Mouse (Mus musculus) cerebellum, postnatal 25 days (tissue): Measurements from ENCODE around the gene Bhlhe40.

Experiments
- DNase-seq, 2 experiments: peaks; one replicate each; pipeline ENCODE4 v3.0.0; 2021; ENCODE audit warnings: mixed read lengths in 2 of 2

Bhlhe40 gene

GRCm38 (mm10) chr6:108694965-108695724 lies 34.7 kb downstream of the Bhlhe40 start:
- no peak for DNase-seq

DNA sequence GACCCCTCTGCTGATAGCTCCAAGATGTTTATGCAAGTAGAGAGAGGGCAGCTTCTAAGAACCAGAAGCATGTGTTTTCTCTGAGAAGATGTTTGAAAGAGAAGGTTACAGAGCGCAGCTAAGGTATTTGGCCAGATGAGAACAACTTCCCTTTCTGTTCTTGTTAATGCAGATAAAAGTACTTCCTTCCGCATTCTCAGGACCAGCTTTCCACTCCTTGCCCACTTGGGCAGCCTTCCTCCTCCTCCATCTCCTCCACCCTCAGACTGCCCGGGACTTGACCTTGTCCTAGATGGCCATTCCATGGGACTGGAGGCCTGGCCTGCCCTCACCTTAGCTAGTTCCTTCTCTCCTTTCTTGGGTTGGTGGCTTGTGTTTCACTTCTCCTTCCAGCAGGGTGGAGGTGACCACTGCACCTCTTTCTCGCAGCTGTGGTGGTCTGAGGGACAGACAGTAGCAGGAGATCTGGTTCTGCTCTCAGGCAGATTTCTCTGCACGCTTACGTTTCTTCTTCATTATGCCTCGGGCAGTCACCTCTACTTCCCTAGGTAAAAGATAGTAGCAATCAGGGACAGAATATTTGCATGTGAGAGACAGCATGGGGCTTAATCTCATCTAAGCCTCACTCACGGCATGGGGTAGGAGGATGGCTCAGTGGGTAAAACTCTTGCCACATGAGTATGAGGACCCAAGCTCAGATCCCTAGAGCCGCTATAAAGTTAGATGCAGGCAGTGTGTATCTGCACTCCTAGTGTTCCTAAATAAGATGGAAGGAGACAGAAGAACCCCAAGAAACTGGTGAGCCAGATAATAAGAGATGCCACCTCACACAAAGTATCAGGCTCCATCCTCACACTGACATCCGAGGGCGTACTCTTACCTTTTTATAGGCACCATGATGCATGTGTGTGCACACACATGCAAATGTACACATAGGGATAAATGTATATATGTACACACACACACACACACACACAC lies 35.7 kb downstream of the Bhlhe40 start:
- DNase-seq = no peak

DNA sequence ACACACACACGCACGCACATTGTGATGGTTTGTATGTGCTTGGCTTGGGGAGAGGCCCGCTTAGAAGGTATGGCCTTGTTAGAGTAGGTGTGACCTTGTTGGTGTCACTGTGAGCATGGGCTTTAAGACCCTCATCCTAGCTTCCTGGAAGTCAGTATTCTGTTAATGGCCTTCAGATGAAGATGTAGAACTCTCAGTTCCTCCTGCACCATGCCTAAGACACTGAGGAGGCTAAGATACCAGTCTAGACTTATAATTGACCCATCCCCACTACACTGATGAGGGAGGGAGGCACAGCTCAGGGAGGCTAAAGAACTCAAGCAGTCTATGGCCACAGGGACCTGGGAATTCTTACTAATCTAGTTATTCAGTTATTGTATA lies 36.4 kb downstream of the Bhlhe40 start:
- no peak for DNase-seq

DNA sequence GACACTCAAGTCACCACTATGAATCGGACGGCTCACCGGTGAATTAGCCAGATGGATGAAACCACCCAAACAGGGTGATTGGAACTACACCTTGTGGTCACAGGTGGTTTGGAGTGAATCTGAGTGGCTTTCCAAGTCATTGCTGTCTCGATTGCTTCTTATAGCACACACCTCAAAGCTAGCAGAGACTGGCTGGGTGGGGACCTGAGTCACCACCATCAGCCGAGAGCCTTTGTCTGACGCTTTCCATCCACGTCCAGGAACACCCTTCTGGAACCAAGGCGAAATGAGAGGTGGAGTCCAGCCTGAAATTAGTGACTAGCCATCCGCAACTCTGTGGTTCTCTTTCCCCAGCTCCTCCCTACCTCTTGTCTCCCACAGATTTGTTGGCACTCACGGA lies 36.9 kb downstream of the Bhlhe40 start:
- DNase-seq = no peak

DNA sequence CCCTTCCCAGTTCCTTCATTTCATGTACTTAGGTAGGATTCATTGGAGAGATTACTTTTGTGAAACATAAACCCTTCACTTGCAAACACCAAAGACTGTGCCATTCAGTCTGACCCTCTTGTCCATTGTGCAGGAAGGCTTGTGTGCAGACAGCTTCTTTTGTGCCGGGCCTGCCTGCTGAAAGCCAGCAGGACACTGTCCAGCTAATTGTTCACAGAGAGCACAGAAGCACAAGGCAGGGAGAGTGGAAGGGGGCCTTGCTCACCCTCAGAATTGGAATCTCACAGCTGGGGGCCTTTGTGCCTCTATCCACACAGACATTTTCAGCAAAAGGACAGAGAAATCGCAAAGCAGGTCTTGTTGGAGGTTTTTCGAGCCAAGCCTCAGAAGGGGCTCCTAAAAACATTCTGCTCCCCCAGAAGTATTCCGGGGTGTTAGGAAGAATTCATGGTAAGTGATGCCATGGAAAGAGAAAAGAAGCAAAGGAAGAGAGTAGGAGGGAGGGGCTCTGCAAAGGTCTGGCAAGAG lies 38.0 kb downstream of the Bhlhe40 start:
- DNase-seq = no peak

DNA sequence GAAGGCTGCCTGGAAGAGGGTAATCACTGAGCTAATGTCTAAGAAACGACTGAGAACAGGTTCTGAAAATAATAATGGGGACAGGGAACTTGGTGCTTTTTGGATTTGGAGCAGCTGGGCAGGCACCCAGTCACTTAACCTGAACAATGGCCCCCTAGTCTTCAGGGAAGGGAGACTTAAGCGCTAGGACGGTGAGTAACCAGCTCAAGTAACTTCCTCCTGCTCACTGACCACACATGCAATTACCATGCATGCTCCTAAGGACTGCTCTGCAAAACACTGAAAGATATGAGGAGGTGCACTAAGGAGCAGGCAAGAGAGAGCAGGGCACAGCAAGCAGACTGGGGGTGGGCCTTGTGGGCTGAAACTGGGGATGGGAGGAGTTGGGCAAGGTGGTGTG lies 39.2 kb downstream of the Bhlhe40 start:
- DNase-seq = no peak

DNA sequence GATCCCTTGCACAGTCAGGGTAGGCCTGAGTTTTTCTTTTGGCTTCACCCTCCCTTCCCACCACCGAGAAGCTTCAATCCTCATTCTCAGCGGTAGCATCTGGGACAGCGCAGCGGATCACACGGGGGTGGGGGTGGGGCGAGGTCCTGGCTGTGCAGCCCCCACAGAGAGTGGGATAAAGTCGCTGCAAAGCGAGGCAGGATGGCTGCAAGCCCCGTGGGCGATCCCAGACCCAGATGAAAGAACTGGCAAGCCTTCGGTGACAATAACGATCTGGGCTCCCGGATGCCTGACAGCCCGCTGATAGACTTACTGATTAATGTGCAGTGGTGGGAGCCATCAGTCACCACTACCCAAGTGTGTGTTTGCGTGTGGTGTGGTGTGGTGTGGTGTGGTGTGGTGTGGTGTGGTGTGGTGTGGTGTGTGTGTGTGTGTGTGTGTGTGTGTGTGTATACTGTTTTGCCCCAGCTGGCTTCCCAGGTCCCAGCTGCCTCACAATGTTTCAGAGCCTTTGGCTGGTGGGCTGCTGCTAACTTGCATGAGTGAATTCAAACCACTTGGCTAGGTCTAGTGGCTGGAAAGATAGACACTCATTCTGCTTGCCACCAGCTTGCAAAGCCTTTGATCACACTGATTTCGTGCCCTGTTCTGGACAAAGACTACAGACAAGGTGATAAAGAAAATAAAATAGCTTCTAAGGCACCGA lies 40.4 kb downstream of the Bhlhe40 start:
- DNase-seq = no peak

DNA sequence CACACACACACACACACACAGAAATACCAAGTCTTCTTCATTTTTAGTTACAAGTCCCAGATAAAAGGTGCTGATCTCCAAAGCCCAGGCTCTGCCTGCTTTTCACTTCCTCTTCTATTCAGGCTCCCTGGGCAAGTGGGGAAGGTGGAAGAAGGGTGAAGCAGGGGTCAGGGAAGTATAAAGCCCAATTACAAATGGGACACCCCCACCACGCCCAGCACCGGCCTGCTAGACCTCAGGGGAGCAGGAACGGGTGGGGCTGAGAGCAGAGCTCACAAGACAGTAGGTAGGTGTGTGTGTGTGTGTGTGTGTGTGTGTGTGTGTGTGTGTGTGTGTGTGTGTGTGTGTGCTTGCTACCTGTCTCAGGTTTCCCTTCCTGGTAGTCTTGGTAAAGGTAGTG lies 42.2 kb downstream of the Bhlhe40 start:
- DNase-seq = no peak

- DNase-seq = no peak
Measured at GRCm38 (mm10) chr6:108703085-108703484, 42.7 kb downstream of the Bhlhe40 start.

DNA sequence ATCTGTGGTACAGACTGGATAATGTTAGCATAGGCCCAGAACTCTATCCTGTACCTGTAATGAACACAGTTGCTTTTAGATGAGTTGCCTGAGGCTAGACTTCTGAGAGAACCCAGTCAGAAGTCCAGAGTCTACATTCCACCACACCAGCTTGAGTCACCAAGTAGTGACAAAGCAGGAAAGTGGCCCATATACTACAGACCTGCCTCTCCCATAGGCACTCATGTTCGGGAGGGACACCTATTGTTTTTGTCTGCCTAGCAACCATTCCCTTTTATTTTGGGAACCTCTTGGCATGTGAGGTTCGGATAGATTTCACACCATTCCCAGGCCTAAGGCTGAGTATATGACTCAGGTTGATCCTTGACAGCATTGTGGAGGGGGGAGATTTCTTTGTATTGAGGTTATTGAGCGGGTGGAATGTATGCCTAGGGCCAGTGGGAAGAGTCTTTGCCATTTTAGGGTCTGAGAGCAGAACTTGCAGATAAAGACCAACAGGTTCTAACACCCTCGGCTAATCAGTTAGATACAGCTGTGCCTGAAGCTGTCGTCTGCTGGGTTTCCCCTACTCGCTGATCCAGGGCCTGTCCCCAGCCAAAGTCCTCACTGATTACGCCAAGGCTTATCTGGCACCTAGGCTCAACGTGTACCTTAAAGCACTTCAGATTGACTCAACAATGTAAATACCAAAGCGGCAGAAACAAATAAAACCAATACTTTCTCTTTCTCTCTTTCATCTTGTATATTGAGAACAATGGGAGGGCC lies 44.1 kb downstream of the Bhlhe40 start:
- no peak for DNase-seq

GRCm38 (mm10) chr6:108705957-108706356 lies 45.5 kb downstream of the Bhlhe40 start:
- DNase-seq = peak; percentile 68 to 76

GRCm38 (mm10) chr6:108706994-108707645 lies 46.7 kb downstream of the Bhlhe40 start:
- DNase-seq = no peak

GRCm38 (mm10) chr6:108709131-108709470 lies 48.7 kb downstream of the Bhlhe40 start:
- no peak for DNase-seq

DNA sequence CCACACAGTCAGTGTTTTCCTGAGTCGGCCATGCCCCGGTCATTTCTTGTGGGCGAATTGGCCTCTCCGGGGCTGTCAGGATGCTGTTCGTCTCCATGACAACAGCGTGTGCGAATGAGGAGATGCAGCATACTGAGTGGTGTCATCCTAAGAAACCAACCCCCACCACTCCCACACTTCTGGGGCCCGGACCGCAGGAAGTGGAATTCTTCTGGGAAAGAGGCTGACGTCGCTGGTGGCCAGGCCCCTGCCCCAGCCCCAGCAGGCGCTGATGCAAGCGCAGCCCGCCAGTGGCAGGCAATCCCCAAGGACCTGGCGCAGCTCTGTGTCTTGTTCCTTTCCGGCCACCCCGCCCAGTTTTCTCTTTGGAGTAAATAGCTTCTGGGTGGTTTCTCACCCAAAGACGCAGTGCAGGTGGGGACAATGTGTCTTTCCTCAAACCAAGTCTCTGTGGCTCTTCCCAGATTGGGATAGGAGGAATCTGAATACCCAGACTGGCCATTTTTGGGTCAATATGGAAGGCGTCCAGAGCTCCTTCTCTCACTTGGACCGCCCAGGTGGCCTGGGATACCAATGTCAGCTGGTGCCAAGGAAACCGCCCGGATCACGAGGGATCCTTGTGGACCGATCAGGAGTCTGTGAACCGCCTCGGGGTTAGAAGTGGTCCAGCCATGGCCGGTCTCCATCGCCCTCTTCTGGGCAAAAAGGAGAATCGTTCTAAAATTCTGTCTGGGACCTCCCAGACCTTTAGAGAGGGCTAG lies 49.2 kb downstream of the Bhlhe40 start:
- DNase-seq = peak; percentile 83 to 87

DNA sequence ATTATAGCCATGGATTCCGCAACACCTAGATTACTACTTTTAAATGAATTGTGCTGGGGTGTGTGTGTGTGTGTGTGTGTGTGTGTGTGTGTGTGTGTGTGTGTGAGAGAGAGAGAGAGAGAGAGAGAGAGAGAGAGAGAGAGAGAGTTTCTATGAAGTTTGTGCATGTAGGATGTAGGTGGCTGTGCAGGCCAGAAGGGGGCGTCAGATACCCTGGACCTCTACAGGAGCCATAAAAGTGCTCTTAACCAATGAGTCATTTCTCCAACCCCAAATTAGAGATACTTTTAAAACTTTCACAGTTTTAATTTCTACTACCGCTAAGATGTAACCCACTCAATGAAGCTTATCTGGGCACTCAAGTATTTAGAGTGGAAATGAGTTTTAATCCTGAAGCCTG lies 50.2 kb downstream of the Bhlhe40 start:
- DNase-seq = no peak

DNA sequence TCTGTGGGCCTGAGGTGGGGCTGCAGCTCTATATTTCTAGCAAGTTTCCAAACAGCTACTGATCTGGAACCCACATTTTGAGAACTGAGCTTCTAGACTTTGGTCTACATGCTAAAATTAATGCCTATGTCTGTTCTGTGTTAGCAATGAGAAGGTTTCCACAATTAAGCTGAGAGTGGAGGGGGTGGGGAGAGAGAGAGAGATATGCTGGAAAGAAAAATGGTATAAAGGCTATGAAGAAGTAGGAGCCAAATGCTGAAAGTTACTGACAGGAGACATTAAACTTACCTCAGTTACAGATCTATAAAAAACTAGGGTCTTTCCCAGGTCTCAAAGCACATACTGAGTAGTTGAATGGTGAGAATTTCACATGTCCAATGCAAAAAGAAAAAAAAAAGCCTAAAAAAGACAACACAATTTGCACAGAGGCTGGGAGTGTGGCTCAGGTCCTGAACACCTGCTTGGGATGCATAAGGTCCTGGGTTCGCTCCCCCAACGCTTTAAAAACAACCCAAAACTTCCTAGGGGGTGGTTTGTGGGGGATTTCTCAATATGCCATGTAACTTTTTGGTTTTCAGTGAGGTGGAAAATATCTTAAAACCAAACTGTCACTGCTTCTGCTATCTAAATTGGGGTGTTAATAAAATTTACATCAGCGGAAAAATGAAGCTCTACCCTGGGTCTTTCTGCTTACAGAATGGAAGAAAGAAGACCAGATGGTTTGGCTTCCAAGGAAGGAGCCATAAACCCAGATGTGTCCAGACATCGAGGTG lies 50.9 kb downstream of the Bhlhe40 start:
- no peak for DNase-seq

DNA sequence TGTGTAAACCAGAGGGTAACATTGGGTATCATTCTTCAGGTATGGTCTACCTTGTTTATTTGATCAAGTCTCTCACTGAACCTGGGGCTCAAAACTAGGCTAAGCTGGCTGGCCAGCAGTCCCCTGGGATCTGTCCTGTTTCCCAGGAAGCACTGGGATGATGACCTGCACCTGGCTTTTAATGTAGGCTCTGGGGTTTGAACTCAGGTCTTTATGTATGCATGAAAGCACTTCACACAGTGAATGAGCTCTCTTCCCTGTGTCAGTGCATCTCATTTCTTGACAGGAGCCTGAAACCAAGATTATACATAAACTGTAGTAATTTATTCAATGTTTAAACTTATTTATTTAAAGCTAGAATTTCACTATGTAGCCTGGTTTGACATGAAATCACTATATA lies 51.7 kb downstream of the Bhlhe40 start:
- DNase-seq = no peak

- no peak for DNase-seq
Measured at GRCm38 (mm10) chr6:108713175-108713974, 52.9 kb downstream of the Bhlhe40 start.
